Mouse (Mus musculus): ENCODE data around the gene Morc2a. TPM values are rescaled to one million over a fixed set of nuclear protein-coding genes. Genes with fewer than 3 reads are reported as not detected.

The Morc2a gene
- polyA plus RNA-seq, 1 experiment = not detected

GRCm38 (mm10) chr11:3691746-3692145, 42.8 kb downstream of the Morc2a start:
- TF ChIP-seq CTCF (IDR thresholded peaks at IDR 0.05; ENCODE audit: insufficient read depth, low read depth, low read length) (no peak), POLR2A (IDR thresholded peaks at IDR 0.05; ENCODE audit: insufficient read depth, low read depth, low read length) (no peak)
- 87% methylated on average over 2 of the region's 2 CpGs for WGBS
- H3K4me1 ChIP-seq (ENCODE audit: control insufficient read depth, insufficient read depth, low read length) = no peaks in the 10 kb centered on the region
- no peak overlapping the region for H3K27ac ChIP-seq (ENCODE audit: insufficient read depth, low read depth, low read length)
- H3K4me3 ChIP-seq (ENCODE audit: insufficient read depth, low read depth, low read length) = no peak overlapping the region

GRCm38 (mm10) chr11:3696086-3696616, 47.2 kb downstream of the Morc2a start:
- TF ChIP-seq CTCF (IDR thresholded peaks at IDR 0.05; ENCODE audit: insufficient read depth, low read depth, low read length) (no peak), POLR2A (IDR thresholded peaks at IDR 0.05; ENCODE audit: insufficient read depth, low read depth, low read length) (no peak)
- WGBS = 80% methylated on average over 5 of the region's 5 CpGs
- Histone ChIP-seq H3K4me1 (ENCODE audit: control insufficient read depth, insufficient read depth, low read length) (no peaks in the 10 kb centered on the region), H3K4me3 (ENCODE audit: insufficient read depth, low read depth, low read length) (no peak overlapping the region), H3K27ac (ENCODE audit: insufficient read depth, low read depth, low read length) (no peak overlapping the region)

- WGBS = 82% methylated on average over 3 of the region's 3 CpGs
- Histone ChIP-seq H3K4me3 (ENCODE audit: insufficient read depth, low read depth, low read length) (no peak overlapping the region), H3K4me1 (ENCODE audit: control insufficient read depth, insufficient read depth, low read length) (no peaks in the 10 kb centered on the region), H3K27ac (ENCODE audit: insufficient read depth, low read depth, low read length) (no peak overlapping the region)
- no peak for TF ChIP-seq CTCF (IDR thresholded peaks at IDR 0.05; ENCODE audit: insufficient read depth, low read depth, low read length)
- no peak for TF ChIP-seq POLR2A (IDR thresholded peaks at IDR 0.05; ENCODE audit: insufficient read depth, low read depth, low read length)
These were observed 48.5 kb downstream of the Morc2a start for GRCm38 (mm10) chr11:3697441-3697840.

GRCm38 (mm10) chr11:3703089-3703992, 54.4 kb downstream of the Morc2a start:
- Histone ChIP-seq H3K4me1 (ENCODE audit: control insufficient read depth, insufficient read depth, low read length) (no peaks in the 10 kb centered on the region), H3K27ac (ENCODE audit: insufficient read depth, low read depth, low read length) (no peak overlapping the region), H3K4me3 (ENCODE audit: insufficient read depth, low read depth, low read length) (no peak overlapping the region)
- no peak for TF ChIP-seq CTCF (IDR thresholded peaks at IDR 0.05; ENCODE audit: insufficient read depth, low read depth, low read length)
- no peak for TF ChIP-seq POLR2A (IDR thresholded peaks at IDR 0.05; ENCODE audit: insufficient read depth, low read depth, low read length)
- WGBS = 76% methylated on average over 7 of the region's 7 CpGs

- TF ChIP-seq CTCF (IDR thresholded peaks at IDR 0.05; ENCODE audit: insufficient read depth, low read depth, low read length) (no peak), POLR2A (IDR thresholded peaks at IDR 0.05; ENCODE audit: insufficient read depth, low read depth, low read length) (no peak)
- H3K4me3 ChIP-seq (ENCODE audit: insufficient read depth, low read depth, low read length) = no peak overlapping the region
- no peaks in the 10 kb centered on the region for H3K4me1 ChIP-seq (ENCODE audit: control insufficient read depth, insufficient read depth, low read length)
- no peak overlapping the region for H3K27ac ChIP-seq (ENCODE audit: insufficient read depth, low read depth, low read length)
- 50% methylated on average over 8 of the region's 8 CpGs for WGBS
These were observed 55.4 kb downstream of the Morc2a start for GRCm38 (mm10) chr11:3704404-3704803.

- Histone ChIP-seq H3K4me3 (ENCODE audit: insufficient read depth, low read depth, low read length) (no peak overlapping the region), H3K27ac (ENCODE audit: insufficient read depth, low read depth, low read length) (no peak overlapping the region), H3K4me1 (ENCODE audit: control insufficient read depth, insufficient read depth, low read length) (peaks cover 3% of the 10 kb centered on the region)
- no peak for TF ChIP-seq POLR2A (IDR thresholded peaks at IDR 0.05; ENCODE audit: insufficient read depth, low read depth, low read length)
- TF ChIP-seq CTCF (IDR thresholded peaks at IDR 0.05; ENCODE audit: insufficient read depth, low read depth, low read length) = no peak
- WGBS = 91% methylated on average over 8 of the region's 8 CpGs
These were observed 58.1 kb downstream of the Morc2a start for GRCm38 (mm10) chr11:3707057-3707456.

- no peak overlapping the region for H3K4me3 ChIP-seq (ENCODE audit: insufficient read depth, low read depth, low read length)
- TF ChIP-seq POLR2A (IDR thresholded peaks at IDR 0.05; ENCODE audit: insufficient read depth, low read depth, low read length) = no peak
- no peak for TF ChIP-seq CTCF (IDR thresholded peaks at IDR 0.05; ENCODE audit: insufficient read depth, low read depth, low read length)
- 41% methylated on average over 14 of the region's 14 CpGs for WGBS
- H3K27ac ChIP-seq (ENCODE audit: insufficient read depth, low read depth, low read length) = no peak overlapping the region
- H3K4me1 ChIP-seq (ENCODE audit: control insufficient read depth, insufficient read depth, low read length) = peaks cover 3% of the 10 kb centered on the region
These were observed 61.2 kb downstream of the Morc2a start for GRCm38 (mm10) chr11:3710203-3710602.

GRCm38 (mm10) chr11:3714486-3714885, 65.5 kb downstream of the Morc2a start:
- H3K4me1 ChIP-seq (ENCODE audit: control insufficient read depth, insufficient read depth, low read length) = peaks cover 6% of the 10 kb centered on the region
- 28% methylated on average over 15 of the region's 15 CpGs for WGBS
- TF ChIP-seq CTCF (IDR thresholded peaks at IDR 0.05; ENCODE audit: insufficient read depth, low read depth, low read length) (peak; percentile 74), POLR2A (IDR thresholded peaks at IDR 0.05; ENCODE audit: insufficient read depth, low read depth, low read length) (no peak)

GRCm38 (mm10) chr11:3716662-3717061, 67.7 kb downstream of the Morc2a start:
- no peak overlapping the region for H3K27ac ChIP-seq (ENCODE audit: insufficient read depth, low read depth, low read length)
- peaks cover 3% of the 10 kb centered on the region; the same call in 1 of the 2 replicates for H3K4me1 ChIP-seq (ENCODE audit: control insufficient read depth, insufficient read depth, low read length)
- no peak overlapping the region for H3K4me3 ChIP-seq (ENCODE audit: insufficient read depth, low read depth, low read length)
- 46% methylated on average over 6 of the region's 6 CpGs for WGBS
- TF ChIP-seq CTCF (IDR thresholded peaks at IDR 0.05; ENCODE audit: insufficient read depth, low read depth, low read length) = no peak
- no peak for TF ChIP-seq POLR2A (IDR thresholded peaks at IDR 0.05; ENCODE audit: insufficient read depth, low read depth, low read length)

More at GRCm38 (mm10) chr11:3714486-3714885, 65.5 kb downstream of the Morc2a start:
- H3K4me3 ChIP-seq (ENCODE audit: insufficient read depth, low read depth, low read length) = no peak overlapping the region
- no peak overlapping the region for H3K27ac ChIP-seq (ENCODE audit: insufficient read depth, low read depth, low read length)

All from olfactory bulb, adult 2 months (tissue).